Mouse (Mus musculus) layer of hippocampus, postnatal 14 days (tissue): Measurements from ENCODE around the gene Pycr1. TPM values are rescaled to one million over a fixed set of nuclear protein-coding genes. Genes with fewer than 3 reads are reported as not detected.

Experiments used
- DNase-seq, 2 experiments: peaks; one replicate each; pipeline ENCODE4 v3.0.0; 2021 to 2022; ENCODE audit warnings: low spot score in 2 of 2, mixed read lengths in 1 of 2
- microRNA-seq, 2 experiments: library from miRNA; unstranded; fragments of <30 nt; microRNA quantifications; one replicate each; pipeline ENCODE4 v1.2.0; 2021
- total RNA-seq, 2 experiments: library from RNA; stranded (reverse); gene quantifications; 2 replicates each; pipeline ENCODE4 v1.2.3; 2021

Pycr1 gene
- total RNA-seq, 2 experiments from 2014 or later, result 4.7 to 5.1 TPM

- DNase-seq, result no peak
Observed at GRCm38 (mm10) chr11:120608241-120609034, 35.1 kb downstream of the Pycr1 start, which contains the start of gene Npb. Gene Npb (plus strand): TSS chr11:120608477.

GRCm38 (mm10) chr11:120606764-120607163, 36.8 kb downstream of the Pycr1 start:
- DNase-seq, result no peak

- DNase-seq, result no peak
Observed at GRCm38 (mm10) chr11:120605667-120606066, 37.9 kb downstream of the Pycr1 start.

- no peak for DNase-seq
Observed at GRCm38 (mm10) chr11:120603545-120603944, 40.0 kb downstream of the Pycr1 start.

GRCm38 (mm10) chr11:120600716-120601115, 42.9 kb downstream of the Pycr1 start:
- no peak for DNase-seq

- DNase-seq, result no peak
Observed at GRCm38 (mm10) chr11:120598990-120599549, 44.5 kb downstream of the Pycr1 start.

GRCm38 (mm10) chr11:120598283-120598989, 45.1 kb downstream of the Pycr1 start, which contains the start of the genes Alyref and Anapc11:
Gene Alyref (minus strand): TSS chr11:120598365.
Gene Anapc11 (plus strand): TSS chr11:120598421.
- DNase-seq, result peak; percentile 89 to 94

GRCm38 (mm10) chr11:120597240-120598235, 46.0 kb downstream of the Pycr1 start:
- no peak for DNase-seq

- no peak for DNase-seq
Observed at GRCm38 (mm10) chr11:120588531-120588930, 55.0 kb downstream of the Pycr1 start.

Small RNA genes within 50 kb of the gene (microRNA-seq; reads per million reads assigned to microRNA genes)
- 0.23 to 0.85 reads per million in 2 experiments for gene Mir6936

Other genes starting within 250 kb of the Pycr1 start
- gene Nploc4, start 206.1 kb downstream of the Pycr1 start, total RNA-seq, result 10 to 100 TPM; 64.4 to 65.6 TPM
- 1 to 10 TPM in 1 of 2 experiments, not detected in 1; 1.4 TPM for gene Tspan10, start 201.1 kb downstream of the Pycr1 start, total RNA-seq
- under 1 TPM in 1 of 2 experiments, not detected in 1; 0.43 TPM for gene Pde6g, start 190.3 kb downstream of the Pycr1 start, total RNA-seq
- 10 to 100 TPM; 14.5 to 15.9 TPM for gene Oxld1, start 185.7 kb downstream of the Pycr1 start, total RNA-seq
- gene Ccdc137, start 185.7 kb downstream of the Pycr1 start, total RNA-seq, result 10 to 100 TPM; 22.5 to 22.7 TPM
- gene Arl16, start 176.2 kb downstream of the Pycr1 start, total RNA-seq, result 10 to 100 TPM; 56.7 to 61.6 TPM
- gene Mrpl12, start 159.2 kb downstream of the Pycr1 start, total RNA-seq, result 10 to 100 TPM; 71.3 to 73.5 TPM
- 10 to 100 TPM; 25.6 to 27.2 TPM for gene Slc25a10, start 151.9 kb downstream of the Pycr1 start, total RNA-seq
- gene Gcgr, start 113.1 kb downstream of the Pycr1 start, total RNA-seq, result under 1 TPM; 0.28 to 0.36 TPM
- gene Mcrip1, start 94.0 kb downstream of the Pycr1 start, total RNA-seq, result 10 to 100 TPM; 86.1 to 89.0 TPM
- not detected for gene Ppp1r27, start 92.6 kb downstream of the Pycr1 start, total RNA-seq
- 100 to 1,000 TPM; 142 to 157 TPM for gene P4hb, start 70.5 kb downstream of the Pycr1 start, total RNA-seq
- gene Arhgdia, start 62.1 kb downstream of the Pycr1 start, total RNA-seq, result 100 to 1,000 TPM; 366 to 384 TPM
- 10 to 100 TPM; 69.3 to 77.0 TPM for gene Alyref, start 45.4 kb downstream of the Pycr1 start, total RNA-seq
- 10 to 100 TPM; 88.0 to 96.5 TPM for gene Anapc11, start 45.3 kb downstream of the Pycr1 start, total RNA-seq
- 1 to 10 TPM; 2.3 to 2.7 TPM for gene Npb, start 35.3 kb downstream of the Pycr1 start, total RNA-seq
- 100 to 1,000 TPM; 150 TPM for gene Pcyt2, start 25.8 kb downstream of the Pycr1 start, total RNA-seq
- gene Sirt7, start 18.5 kb downstream of the Pycr1 start, total RNA-seq, result 10 to 100 TPM; 35.0 to 35.4 TPM
- gene Mafg, start 10.2 kb downstream of the Pycr1 start, total RNA-seq, result 10 to 100 TPM; 85.5 to 89.8 TPM
- gene Myadml2, start 4.4 kb upstream of the Pycr1 start, total RNA-seq, result 1 to 10 TPM; 3.0 to 3.5 TPM
- gene Notum, start 17.4 kb upstream of the Pycr1 start, total RNA-seq, result 10 to 100 TPM in 1 of 2 experiments, 1 to 10 TPM in 1; 7.9 to 10.2 TPM
- 10 to 100 TPM; 54.2 to 58.9 TPM for gene Aspscr1, start 29.2 kb upstream of the Pycr1 start, total RNA-seq
- 10 to 100 TPM; 26.8 to 28.9 TPM for gene Cenpx, start 70.0 kb upstream of the Pycr1 start, total RNA-seq
- gene Lrrc45, start 70.2 kb upstream of the Pycr1 start, total RNA-seq, result 10 to 100 TPM; 56.0 to 58.2 TPM
- 10 to 100 TPM; 83.9 to 98.6 TPM for gene Rac3, start 77.7 kb upstream of the Pycr1 start, total RNA-seq
- gene Dcxr, start 83.5 kb upstream of the Pycr1 start, total RNA-seq, result 10 to 100 TPM; 10.4 to 12.0 TPM
- gene Cbr2, start 88.3 kb upstream of the Pycr1 start, total RNA-seq, result 1 to 10 TPM; 2.1 to 2.2 TPM
- 10 to 100 TPM; 16.1 to 21.9 TPM for gene Hmga1b, start 119.0 kb upstream of the Pycr1 start, total RNA-seq
- 10 to 100 TPM; 79.0 to 81.2 TPM for gene Rfng, start 140.4 kb upstream of the Pycr1 start, total RNA-seq
- 100 to 1,000 TPM; 137 to 138 TPM for gene Gps1, start 140.5 kb upstream of the Pycr1 start, total RNA-seq
- 10 to 100 TPM; 40.1 to 45.5 TPM for gene Dus1l, start 152.6 kb upstream of the Pycr1 start, total RNA-seq
- gene Fasn, start 180.8 kb upstream of the Pycr1 start, total RNA-seq, result 100 to 1,000 TPM; 223 to 257 TPM